Mouse (Mus musculus) lung, postnatal 0 days (tissue): ENCODE data around the gene Klf9. TPM values are rescaled to one million over a fixed set of nuclear protein-coding genes. Genes with fewer than 3 reads are reported as not detected.

ENCODE experiments used
- ATAC-seq: fragments of 200-750 bp; cut with Nextera tagmentation; 2 replicates; pipeline ENCODE4 v1.8.0; 2017; ENCODE audit warnings: moderate library complexity
- DNase-seq: peaks from one replicate; pipeline ENCODE4 v3.0.0-alpha.2; 2016; ENCODE audit warnings: low spot score
- H3K27ac ChIP-seq: fragments of 300-500 bp; sonication (generic); 2 replicates; pipeline ENCODE4 v1.5.1; 2014; ENCODE audit warnings: antibody characterized with exemption, mild to moderate bottlenecking, low read length, mixed read lengths
- H3K27me3 ChIP-seq: fragments of 300-500 bp; sonication (generic); replicated peaks from 2 replicates; pipeline ENCODE4 v1.6.1; 2014; ENCODE audit warnings: low read length, mixed read lengths; ENCODE audit not compliant: insufficient read depth
- H3K36me3 ChIP-seq: fragments of 300-500 bp; sonication (generic); 2 replicates; pipeline ENCODE4 v1.6.1; 2014; ENCODE audit warnings: low read length, mixed read lengths; ENCODE audit not compliant: insufficient read depth
- H3K4me1 ChIP-seq: fragments of 300-500 bp; sonication (generic); 2 replicates; pipeline ENCODE4 v1.6.1; 2014; ENCODE audit warnings: antibody characterized with exemption, low read depth, low read length, mixed read lengths; ENCODE audit not compliant: insufficient read depth
- H3K4me2 ChIP-seq: fragments of 300-500 bp; sonication (generic); replicated peaks from 2 replicates; pipeline ENCODE4 v1.6.1; 2014; ENCODE audit warnings: low read depth, mild to moderate bottlenecking, low read length, moderate library complexity, mixed read lengths
- H3K4me3 ChIP-seq: fragments of 300-500 bp; sonication (generic); 2 replicates; pipeline ENCODE4 v1.5.1; 2014; ENCODE audit warnings: low read depth, low read length
- H3K9ac ChIP-seq: fragments of 300-500 bp; sonication (generic); replicated peaks from 2 replicates; pipeline ENCODE4 v1.6.1; 2014; ENCODE audit warnings: low read depth, mild to moderate bottlenecking
- H3K9me3 ChIP-seq: fragments of 300-500 bp; sonication (generic); 2 replicates; pipeline ENCODE4 v1.6.1; 2016; ENCODE audit warnings: low read length, mixed read lengths
- CTCF ChIP-seq: IDR thresholded peaks from 2 replicates; pipeline ENCODE4 v1.5.1; 2016; ENCODE audit warnings: antibody characterized with exemption, mild to moderate bottlenecking
- EP300 ChIP-seq: IDR thresholded peaks from 2 replicates; pipeline ENCODE4 v1.6.1; 2016; ENCODE audit warnings: antibody characterized with exemption, mild to moderate bottlenecking, control low read depth
- WGBS: fragments of 180-500 bp; shearing (Covaris S2); extraction: QIAGEN DNeasy Blood & Tissue Kit; methylation state at CpG from one replicate; pipeline ENCODE4 v1.1.7; 2014; 5-methylcytosine and 5-hydroxymethylcytosine counted together
- polyA plus RNA-seq: library from polyadenylated mRNA; unstranded; fragments of >200 nt; fragmentation: Nextera tagmentation; extraction: Ambion mirVana; gene quantifications from 2 replicates; pipeline ENCODE4 v1.2.1, GENCODE M21; 2015

The Klf9 gene
- polyA plus RNA-seq, 1 experiment from 2014 or later = 46.2 TPM

- Histone ChIP-seq H3K27me3 (no peaks in the 10 kb centered on the region), H3K27ac (peak overlapping the region; percentile 100; the same call in 1 of the 2 replicates), H3K9me3 (no peaks in the 10 kb centered on the region), H3K4me1 (peaks cover 11% of the 10 kb centered on the region; the same call in 1 of the 2 replicates), H3K9ac (no peak overlapping the region), H3K36me3 (no peaks in the 10 kb centered on the region), H3K4me2 (no peak overlapping the region), H3K4me3 (no peak overlapping the region)
- WGBS = 61% methylated on average over 2 of the region's 2 CpGs
- ATAC-seq (no peak), DNase-seq (no peak)
- TF ChIP-seq EP300 = no peak
- no peak for TF ChIP-seq CTCF
Observed at GRCm38 (mm10) chr19:23137295-23137694, 3.7 kb upstream of the Klf9 start.

GRCm38 (mm10) chr19:23139756-23140470, 1.1 kb upstream of the Klf9 start:
- no peaks in the 10 kb centered on the region for H3K9me3 ChIP-seq
- H3K27ac ChIP-seq = peak overlapping the region; percentile 100
- TF ChIP-seq EP300 (no peak), CTCF (no peak)
- DNase-seq = peak; percentile 80
- no peaks in the 10 kb centered on the region for H3K27me3 ChIP-seq
- H3K4me3 ChIP-seq = peak overlapping the region; percentile 97
- peak overlapping the region; percentile 29 for H3K9ac ChIP-seq
- H3K4me2 ChIP-seq = peak overlapping the region; percentile 87
- WGBS = 43% methylated on average over 12 of the region's 12 CpGs
- H3K36me3 ChIP-seq = no peaks in the 10 kb centered on the region
- H3K4me1 ChIP-seq = peaks cover 17% of the 10 kb centered on the region; the same call in 1 of the 2 replicates
- no peak for ATAC-seq

GRCm38 (mm10) chr19:23141391-23142281, 610 bp downstream of the Klf9 start:
- TF ChIP-seq EP300 (peak; percentile 64), CTCF (no peak)
- H3K4me2 ChIP-seq = peak overlapping the region; percentile 87
- peak overlapping the region; percentile 97 for H3K4me3 ChIP-seq
- DNase-seq (peak; percentile 92), ATAC-seq (peak; percentile 36)
- H3K9me3 ChIP-seq = no peaks in the 10 kb centered on the region
- H3K27ac ChIP-seq = peak overlapping the region; percentile 100
- peaks cover 3% of the 10 kb centered on the region; the same call in 1 of the 2 replicates for H3K36me3 ChIP-seq
- peak overlapping the region; percentile 100 for H3K9ac ChIP-seq
- under 1% methylated on average over 60 of the region's 94 CpGs for WGBS
- H3K4me1 ChIP-seq = peaks cover 21% of the 10 kb centered on the region; the same call in 1 of the 2 replicates
- H3K27me3 ChIP-seq = no peaks in the 10 kb centered on the region

GRCm38 (mm10) chr19:23142427-23143073, 1.5 kb downstream of the Klf9 start:
- peaks cover 21% of the 10 kb centered on the region; the same call in 1 of the 2 replicates for H3K4me1 ChIP-seq
- H3K27me3 ChIP-seq = no peaks in the 10 kb centered on the region
- WGBS = 5% methylated on average over 28 of the region's 28 CpGs
- H3K9me3 ChIP-seq = no peaks in the 10 kb centered on the region
- DNase-seq (peak; percentile 82), ATAC-seq (no peak)
- peak overlapping the region; percentile 100 for H3K27ac ChIP-seq
- H3K4me3 ChIP-seq = peak overlapping the region; percentile 97
- peak overlapping the region; percentile 87 for H3K4me2 ChIP-seq
- peaks cover 3% of the 10 kb centered on the region; the same call in 1 of the 2 replicates for H3K36me3 ChIP-seq
- TF ChIP-seq CTCF (no peak), EP300 (no peak)
- peak overlapping the region; percentile 100 for H3K9ac ChIP-seq

GRCm38 (mm10) chr19:23143074-23143445, 2.0 kb downstream of the Klf9 start:
- H3K4me1 ChIP-seq = peaks cover 21% of the 10 kb centered on the region; the same call in 1 of the 2 replicates
- peak overlapping the region; percentile 97 for H3K4me3 ChIP-seq
- H3K9ac ChIP-seq = peak overlapping the region; percentile 100
- H3K36me3 ChIP-seq = peaks cover 3% of the 10 kb centered on the region; the same call in 1 of the 2 replicates
- peak overlapping the region; percentile 100 for H3K27ac ChIP-seq
- no peak for DNase-seq
- H3K9me3 ChIP-seq = no peaks in the 10 kb centered on the region
- H3K27me3 ChIP-seq = no peaks in the 10 kb centered on the region
- H3K4me2 ChIP-seq = peak overlapping the region; percentile 87
- 48% methylated on average over 7 of the region's 7 CpGs for WGBS
- ATAC-seq = no peak
- TF ChIP-seq CTCF (no peak), EP300 (no peak)
